Mouse (Mus musculus): ENCODE measurements around the gene Syt1. TPM values are rescaled to one million over a fixed set of nuclear protein-coding genes. Genes with fewer than 3 reads are reported as not detected.

Syt1 gene
- total RNA-seq, 1 experiment = 0.58 TPM

DNA sequence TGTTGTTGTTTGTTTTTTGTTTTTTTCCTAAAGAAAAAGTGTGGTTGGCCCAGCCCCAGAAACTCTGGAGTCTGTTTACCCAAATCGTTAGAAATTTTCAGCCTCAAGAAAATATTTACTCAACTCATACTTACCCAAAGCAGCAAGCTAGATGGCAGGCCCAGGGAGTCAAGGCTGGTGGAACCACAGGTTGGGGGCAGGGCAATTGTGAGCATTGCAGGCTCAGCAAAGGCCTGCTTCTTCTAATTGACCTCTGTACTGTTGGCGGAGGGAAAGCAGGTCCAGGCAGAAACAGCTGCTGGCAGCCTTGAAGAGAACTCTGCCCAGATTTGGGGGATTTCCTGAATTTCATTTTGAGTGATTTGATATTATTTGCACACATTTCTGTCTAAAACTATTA, 557.2 kb downstream of the Syt1 start:
- no peak overlapping the region for H3K4me3 ChIP-seq (ENCODE audit: insufficient read depth in 1 of 2, low read depth in 1 of 2, low read length in 2 of 2, poor library complexity in 1 of 2, severe bottlenecking in 1 of 2)
- peaks cover 1 to 2% of the 10 kb centered on the region in 2 experiments; a peak in 1 of 4 replicates for H3K4me1 ChIP-seq (ENCODE audit: control insufficient read depth in 2 of 2, insufficient read depth in 2 of 2, low read length in 2 of 2, poor library complexity in 1 of 2)
- TF ChIP-seq CHD2 (IDR thresholded peaks at IDR 0.05; ENCODE audit: low read depth, low read length) (no peak), ZNF384 (IDR thresholded peaks at IDR 0.05; ENCODE audit: low read depth, low read length) (no peak), MAFK (IDR thresholded peaks at IDR 0.05; ENCODE audit: insufficient read depth, low read depth, low read length) (no peak), ZC3H11A (IDR thresholded peaks at IDR 0.05; ENCODE audit: borderline replicate concordance, low read depth, low read length) (no peak), HCFC1 (IDR thresholded peaks at IDR 0.05; ENCODE audit: borderline replicate concordance, insufficient read depth, low read length) (no peak)
- DNase-seq (ENCODE audit: low read depth, low spot score) = no peak
- no peaks in the 10 kb centered on the region for H3K36me3 ChIP-seq (ENCODE audit: control insufficient read depth, insufficient read depth, low read length, poor library complexity, severe bottlenecking)
- no peak overlapping the region for H3K9ac ChIP-seq (ENCODE audit: insufficient read depth, low read depth, low read length, poor library complexity, severe bottlenecking)
- H3K9me3 ChIP-seq (ENCODE audit: control insufficient read depth, insufficient read depth, low read depth, low read length) = no peaks in the 10 kb centered on the region
- in situ Hi-C loops (cut with MboI; ENCODE audit: low sequenced_read_pairs in 2 of 2, unreplicated experiment in 2 of 2) = no loop called here
- no peak overlapping the region for H3K27ac ChIP-seq (ENCODE audit: insufficient read depth, low read depth, low read length, poor library complexity, severe bottlenecking)

- Histone ChIP-seq H3K9ac (ENCODE audit: insufficient read depth, low read depth, low read length, poor library complexity, severe bottlenecking) (no peak overlapping the region), H3K4me3 (ENCODE audit: insufficient read depth in 1 of 2, low read depth in 1 of 2, low read length in 2 of 2, poor library complexity in 1 of 2, severe bottlenecking in 1 of 2) (no peak overlapping the region), H3K27ac (ENCODE audit: insufficient read depth, low read depth, low read length, poor library complexity, severe bottlenecking) (no peak overlapping the region), H3K4me1 (ENCODE audit: control insufficient read depth in 2 of 2, insufficient read depth in 2 of 2, low read length in 2 of 2, poor library complexity in 1 of 2) (peaks cover 1 to 2% of the 10 kb centered on the region in 2 experiments; a peak in 1 of 4 replicates), H3K36me3 (ENCODE audit: control insufficient read depth, insufficient read depth, low read length, poor library complexity, severe bottlenecking) (no peaks in the 10 kb centered on the region), H3K9me3 (ENCODE audit: control insufficient read depth, insufficient read depth, low read depth, low read length) (no peaks in the 10 kb centered on the region)
- no peak for TF ChIP-seq ZNF384 (IDR thresholded peaks at IDR 0.05; ENCODE audit: low read depth, low read length)
- no peak for TF ChIP-seq MAFK (IDR thresholded peaks at IDR 0.05; ENCODE audit: insufficient read depth, low read depth, low read length)
- no peak for TF ChIP-seq ZC3H11A (IDR thresholded peaks at IDR 0.05; ENCODE audit: borderline replicate concordance, low read depth, low read length)
- TF ChIP-seq HCFC1 (IDR thresholded peaks at IDR 0.05; ENCODE audit: borderline replicate concordance, insufficient read depth, low read length) = no peak
- no peak for TF ChIP-seq CHD2 (IDR thresholded peaks at IDR 0.05; ENCODE audit: low read depth, low read length)
- no peak for DNase-seq (ENCODE audit: low read depth, low spot score)
- in situ Hi-C loops (cut with MboI; ENCODE audit: low sequenced_read_pairs in 2 of 2, unreplicated experiment in 2 of 2) = no loop called here
Measured at GRCm38 (mm10) chr10:108452421-108452820, 558.4 kb downstream of the Syt1 start.

- Histone ChIP-seq H3K9ac (ENCODE audit: insufficient read depth, low read depth, low read length, poor library complexity, severe bottlenecking) (no peak overlapping the region), H3K9me3 (ENCODE audit: control insufficient read depth, insufficient read depth, low read depth, low read length) (no peaks in the 10 kb centered on the region), H3K4me1 (ENCODE audit: control insufficient read depth in 2 of 2, insufficient read depth in 2 of 2, low read length in 2 of 2, poor library complexity in 1 of 2) (peaks cover 1 to 6% of the 10 kb centered on the region in 2 experiments; a peak in 1 of 4 replicates), H3K36me3 (ENCODE audit: control insufficient read depth, insufficient read depth, low read length, poor library complexity, severe bottlenecking) (no peaks in the 10 kb centered on the region), H3K27ac (ENCODE audit: insufficient read depth, low read depth, low read length, poor library complexity, severe bottlenecking) (no peak overlapping the region), H3K4me3 (ENCODE audit: insufficient read depth in 1 of 2, low read depth in 1 of 2, low read length in 2 of 2, poor library complexity in 1 of 2, severe bottlenecking in 1 of 2) (no peak overlapping the region)
- in situ Hi-C loops (cut with MboI; ENCODE audit: low sequenced_read_pairs in 2 of 2, unreplicated experiment in 2 of 2) = no loop called here
- TF ChIP-seq CHD2 (IDR thresholded peaks at IDR 0.05; ENCODE audit: low read depth, low read length) (no peak), HCFC1 (IDR thresholded peaks at IDR 0.05; ENCODE audit: borderline replicate concordance, insufficient read depth, low read length) (no peak), ZNF384 (IDR thresholded peaks at IDR 0.05; ENCODE audit: low read depth, low read length) (no peak), ZC3H11A (IDR thresholded peaks at IDR 0.05; ENCODE audit: borderline replicate concordance, low read depth, low read length) (no peak), MAFK (IDR thresholded peaks at IDR 0.05; ENCODE audit: insufficient read depth, low read depth, low read length) (no peak)
- DNase-seq (ENCODE audit: low read depth, low spot score) = no peak
Measured at GRCm38 (mm10) chr10:108451516-108451915, 559.3 kb downstream of the Syt1 start.

- TF ChIP-seq ZC3H11A (IDR thresholded peaks at IDR 0.05; ENCODE audit: borderline replicate concordance, low read depth, low read length) = no peak
- no peak for TF ChIP-seq ZNF384 (IDR thresholded peaks at IDR 0.05; ENCODE audit: low read depth, low read length)
- TF ChIP-seq HCFC1 (IDR thresholded peaks at IDR 0.05; ENCODE audit: borderline replicate concordance, insufficient read depth, low read length) = no peak
- no peak for TF ChIP-seq CHD2 (IDR thresholded peaks at IDR 0.05; ENCODE audit: low read depth, low read length)
- no peak for TF ChIP-seq MAFK (IDR thresholded peaks at IDR 0.05; ENCODE audit: insufficient read depth, low read depth, low read length)
- Histone ChIP-seq H3K9me3 (ENCODE audit: control insufficient read depth, insufficient read depth, low read depth, low read length) (no peaks in the 10 kb centered on the region), H3K36me3 (ENCODE audit: control insufficient read depth, insufficient read depth, low read length, poor library complexity, severe bottlenecking) (no peaks in the 10 kb centered on the region), H3K9ac (ENCODE audit: insufficient read depth, low read depth, low read length, poor library complexity, severe bottlenecking) (no peak overlapping the region), H3K4me1 (ENCODE audit: control insufficient read depth in 2 of 2, insufficient read depth in 2 of 2, low read length in 2 of 2, poor library complexity in 1 of 2) (peaks cover 3 to 6% of the 10 kb centered on the region in 2 experiments; a peak in 1 of 4 replicates), H3K27ac (ENCODE audit: insufficient read depth, low read depth, low read length, poor library complexity, severe bottlenecking) (no peak overlapping the region), H3K4me3 (ENCODE audit: insufficient read depth in 1 of 2, low read depth in 1 of 2, low read length in 2 of 2, poor library complexity in 1 of 2, severe bottlenecking in 1 of 2) (no peak overlapping the region)
- in situ Hi-C loops (cut with MboI; ENCODE audit: low sequenced_read_pairs in 2 of 2, unreplicated experiment in 2 of 2) = no loop called here
- DNase-seq (ENCODE audit: low read depth, low spot score) = no peak
Measured at GRCm38 (mm10) chr10:108450401-108450800, 560.4 kb downstream of the Syt1 start.

DNA sequence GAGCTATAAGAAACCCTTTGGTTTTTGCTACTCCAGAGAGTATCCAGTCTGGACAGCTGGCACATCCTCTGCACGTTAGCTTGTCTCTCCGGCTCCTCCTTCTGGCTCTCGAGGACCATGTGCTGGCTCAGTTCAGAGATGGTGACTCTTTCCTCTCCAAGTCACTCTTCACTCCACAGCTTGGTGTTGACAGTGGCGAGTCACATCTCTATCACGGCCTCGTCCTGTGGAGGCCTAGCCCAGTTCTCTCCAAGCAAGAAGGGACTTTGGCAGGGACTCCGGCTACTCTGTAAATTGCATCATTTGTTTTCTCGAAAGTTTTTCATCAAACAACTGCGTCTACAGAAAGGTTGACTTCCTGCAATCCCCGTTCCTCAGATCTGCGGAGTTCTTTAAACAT, 562.4 kb downstream of the Syt1 start:
- Histone ChIP-seq H3K4me3 (ENCODE audit: insufficient read depth in 1 of 2, low read depth in 1 of 2, low read length in 2 of 2, poor library complexity in 1 of 2, severe bottlenecking in 1 of 2) (no peak overlapping the region), H3K9me3 (ENCODE audit: control insufficient read depth, insufficient read depth, low read depth, low read length) (no peaks in the 10 kb centered on the region), H3K27ac (ENCODE audit: insufficient read depth, low read depth, low read length, poor library complexity, severe bottlenecking) (no peak overlapping the region), H3K4me1 (ENCODE audit: control insufficient read depth in 2 of 2, insufficient read depth in 2 of 2, low read length in 2 of 2, poor library complexity in 1 of 2) (peaks cover 3 to 4% of the 10 kb centered on the region in 2 experiments; a peak in 1 of 4 replicates), H3K36me3 (ENCODE audit: control insufficient read depth, insufficient read depth, low read length, poor library complexity, severe bottlenecking) (no peaks in the 10 kb centered on the region), H3K9ac (ENCODE audit: insufficient read depth, low read depth, low read length, poor library complexity, severe bottlenecking) (no peak overlapping the region)
- DNase-seq (ENCODE audit: low read depth, low spot score) = no peak
- TF ChIP-seq HCFC1 (IDR thresholded peaks at IDR 0.05; ENCODE audit: borderline replicate concordance, insufficient read depth, low read length) (no peak), CHD2 (IDR thresholded peaks at IDR 0.05; ENCODE audit: low read depth, low read length) (no peak), ZC3H11A (IDR thresholded peaks at IDR 0.05; ENCODE audit: borderline replicate concordance, low read depth, low read length) (no peak), MAFK (IDR thresholded peaks at IDR 0.05; ENCODE audit: insufficient read depth, low read depth, low read length) (no peak), ZNF384 (IDR thresholded peaks at IDR 0.05; ENCODE audit: low read depth, low read length) (no peak)
- in situ Hi-C loops (cut with MboI; ENCODE audit: low sequenced_read_pairs in 2 of 2, unreplicated experiment in 2 of 2) = no loop called here
